Mouse (Mus musculus): ENCODE data around the gene Selenof.

GRCm38 (mm10) chr3:144577366-144578340, 7.5 kb downstream of the Selenof start:
- no peak for TF ChIP-seq CTCF (IDR thresholded peaks at IDR 0.05; ENCODE audit: low read depth, low read length)
- no peak for TF ChIP-seq GATA1 (IDR thresholded peaks at IDR 0.05; ENCODE audit: borderline replicate concordance, low read length)
- no peak for TF ChIP-seq GATA2 (IDR thresholded peaks at IDR 0.05; ENCODE audit: borderline replicate concordance, low read depth, low read length)
- no peak for TF ChIP-seq TAL1 (conservative IDR thresholded peaks at IDR 0.05; ENCODE audit: low read depth, low read length)
